Mouse (Mus musculus) frontal cortex, postnatal 36 days (tissue): ENCODE results near the gene Cetn3.

ENCODE experiments used
- DNase-seq, 2 experiments: peaks; one replicate each; pipeline ENCODE4 v3.0.0; 2022; ENCODE audit warnings: low spot score in 2 of 2

Cetn3 gene

DNA sequence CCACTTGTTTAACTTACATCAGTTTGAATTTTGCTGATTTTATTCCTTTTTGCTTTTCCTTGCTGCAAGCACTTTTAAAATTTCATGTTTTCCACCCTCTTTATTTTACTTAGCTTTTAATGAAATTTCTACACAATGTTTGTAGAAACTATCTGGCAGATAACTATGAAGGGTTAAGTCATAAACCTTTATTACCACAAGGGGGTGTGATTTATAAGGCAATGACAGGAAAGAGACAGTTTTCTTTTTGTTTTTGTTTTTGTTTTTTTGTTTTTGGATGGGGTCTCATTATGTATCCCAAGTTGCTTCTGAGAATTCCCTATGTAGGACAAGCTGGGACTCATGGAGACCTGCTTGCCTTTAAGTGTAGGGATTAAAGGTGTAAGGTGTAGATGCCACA is 39.9 kb downstream of the Cetn3 start:
- no peak for DNase-seq

DNA sequence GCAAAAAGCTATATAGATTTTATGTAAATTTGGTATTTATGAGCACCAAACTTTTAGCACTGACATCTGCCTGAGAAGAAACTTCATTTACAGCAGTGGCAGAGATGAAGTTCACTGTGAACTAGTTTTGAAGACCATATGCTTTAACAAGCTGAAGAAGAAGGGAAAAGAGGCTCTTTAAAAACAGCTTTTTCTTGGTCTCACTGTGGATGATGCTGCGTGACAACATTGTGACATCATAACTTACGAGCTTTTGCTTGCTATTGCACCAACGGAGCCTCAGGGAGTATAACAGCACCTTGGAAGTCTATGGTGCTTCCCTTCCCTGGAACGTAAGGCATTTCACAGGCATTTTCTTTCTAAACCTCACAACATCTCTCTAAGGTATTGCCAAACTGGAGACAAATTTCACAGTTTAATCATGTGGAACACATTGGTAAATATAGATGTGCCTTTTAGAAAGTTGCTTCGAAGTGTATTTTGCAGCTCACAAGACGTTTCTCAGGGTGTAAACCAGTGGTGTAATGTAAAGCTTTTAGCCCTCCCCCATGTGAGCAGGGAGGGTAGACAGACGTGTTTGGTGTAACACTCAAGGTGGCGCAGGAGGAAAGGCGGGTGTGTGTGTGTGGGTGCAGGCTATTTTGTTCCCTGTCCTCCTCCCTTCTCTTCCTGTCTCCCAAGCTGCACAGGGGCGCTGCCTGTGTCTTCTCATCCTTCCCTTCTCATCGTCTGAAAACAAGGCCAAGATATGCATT is 41.9 kb downstream of the Cetn3 start:
- DNase-seq, result peak; percentile 66 to 81

DNA sequence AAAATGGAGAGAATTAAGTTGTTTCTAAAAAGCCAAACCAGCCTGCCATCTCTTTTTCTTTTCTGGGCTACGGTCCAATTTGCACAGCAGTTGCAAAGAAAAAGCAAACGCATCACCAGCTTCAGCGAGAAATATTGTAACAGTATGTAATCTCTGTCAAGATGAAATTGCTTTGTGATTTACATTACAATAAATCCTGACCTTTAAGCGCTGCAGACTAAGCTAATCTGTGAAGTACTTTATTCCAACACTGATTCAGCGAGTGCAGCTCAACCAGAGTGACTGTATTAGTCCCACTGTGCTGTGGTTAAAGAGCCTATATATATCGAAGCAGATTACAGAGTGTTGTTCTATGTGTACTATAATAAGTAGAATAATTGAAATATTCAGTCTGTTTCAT is 45.6 kb downstream of the Cetn3 start:
- peak; percentile 39 to 78 for DNase-seq

DNA sequence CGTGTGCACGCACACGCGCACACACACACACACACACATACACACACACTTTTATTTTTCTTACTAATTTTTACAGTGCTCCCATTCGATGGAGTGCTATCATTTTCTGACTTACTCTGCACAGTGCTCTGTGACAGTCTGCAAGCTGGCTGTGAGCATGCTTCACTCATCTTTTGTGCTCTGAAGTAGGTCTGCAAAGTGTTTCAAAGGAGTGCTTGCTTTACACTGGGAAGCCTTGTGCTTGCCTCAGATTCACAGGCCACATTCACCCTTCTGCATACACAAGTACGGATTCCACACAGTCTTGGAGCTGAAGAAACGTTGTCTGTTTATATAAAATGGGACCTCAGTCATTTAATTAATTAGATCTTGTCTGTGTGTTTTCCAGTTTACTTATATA is 49.0 kb downstream of the Cetn3 start:
- no peak for DNase-seq

DNA sequence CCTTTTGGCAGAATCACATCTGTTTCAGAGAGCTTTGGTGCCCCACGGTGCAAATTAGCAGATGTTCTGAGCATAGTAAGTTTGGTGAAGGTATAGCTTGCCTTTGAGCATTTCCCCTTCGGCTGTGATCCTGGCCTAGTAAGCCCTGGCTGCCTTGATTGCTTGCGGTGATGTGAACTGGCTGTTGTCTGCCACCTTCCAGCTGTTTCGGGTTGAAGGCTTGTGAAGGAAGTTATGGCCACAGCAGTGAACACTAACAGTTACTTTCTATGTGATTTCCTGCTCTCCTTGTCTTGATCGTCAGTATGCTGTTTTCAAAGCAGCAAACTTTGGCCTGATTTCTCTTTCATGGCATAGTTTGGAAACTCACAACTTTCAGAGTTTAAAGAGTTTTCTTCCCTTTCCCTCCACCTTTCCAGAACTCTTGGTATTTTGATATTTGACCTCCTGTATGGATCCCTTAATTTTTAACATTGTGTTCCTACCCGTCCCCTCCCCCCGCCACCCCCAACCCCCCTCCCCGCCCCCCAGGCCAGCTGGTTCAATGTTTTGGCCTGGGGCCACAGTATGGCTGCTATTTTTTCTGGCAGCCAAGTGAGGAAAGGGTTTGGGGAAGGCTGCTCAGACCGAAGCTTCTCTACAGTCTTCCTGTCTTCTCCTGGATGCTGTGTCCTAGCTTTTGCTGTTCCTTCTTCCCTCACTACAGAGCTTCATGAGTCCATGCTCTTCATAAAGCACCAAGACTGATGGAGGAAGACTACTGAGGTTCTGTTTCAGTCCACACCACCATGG is 53.7 kb downstream of the Cetn3 start:
- no peak for DNase-seq

DNA sequence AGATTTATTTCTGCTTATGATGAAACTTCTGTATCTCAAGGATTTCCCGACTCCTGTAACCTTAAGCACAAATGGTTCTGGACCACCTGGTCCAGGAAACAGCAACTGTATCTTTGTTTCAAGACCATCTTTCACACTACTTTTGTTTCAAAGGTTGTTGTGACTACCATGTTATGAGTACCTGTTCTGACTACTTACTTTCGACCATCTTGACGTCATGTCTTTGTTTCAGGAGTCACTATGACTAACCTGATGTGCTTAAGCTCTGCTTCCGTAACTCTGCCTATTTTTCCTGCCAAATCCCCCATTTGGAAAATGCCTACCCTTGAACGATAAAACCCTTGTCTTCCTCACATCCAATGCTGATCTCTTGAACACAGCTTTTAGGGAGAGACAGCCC is 55.1 kb downstream of the Cetn3 start:
- DNase-seq, result no peak

DNA sequence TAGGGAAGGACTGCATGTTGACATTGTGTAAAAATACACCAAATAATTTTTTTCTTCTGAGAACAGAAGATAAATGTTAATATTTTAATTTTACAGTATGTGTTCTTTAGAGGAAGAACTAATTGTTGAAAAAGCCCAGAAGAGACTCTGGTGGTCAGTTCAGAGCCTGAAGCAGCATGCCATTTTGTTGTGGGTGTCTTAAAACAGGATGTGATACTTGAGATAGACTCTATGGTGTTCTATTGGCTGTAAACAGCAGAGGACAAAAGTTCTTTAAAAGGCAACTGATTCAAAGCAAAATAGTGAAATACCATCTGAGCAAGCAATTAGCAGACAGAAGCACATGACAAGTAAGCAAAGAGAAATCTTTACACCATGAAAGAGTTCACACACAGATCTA is 56.1 kb downstream of the Cetn3 start:
- no peak for DNase-seq

DNA sequence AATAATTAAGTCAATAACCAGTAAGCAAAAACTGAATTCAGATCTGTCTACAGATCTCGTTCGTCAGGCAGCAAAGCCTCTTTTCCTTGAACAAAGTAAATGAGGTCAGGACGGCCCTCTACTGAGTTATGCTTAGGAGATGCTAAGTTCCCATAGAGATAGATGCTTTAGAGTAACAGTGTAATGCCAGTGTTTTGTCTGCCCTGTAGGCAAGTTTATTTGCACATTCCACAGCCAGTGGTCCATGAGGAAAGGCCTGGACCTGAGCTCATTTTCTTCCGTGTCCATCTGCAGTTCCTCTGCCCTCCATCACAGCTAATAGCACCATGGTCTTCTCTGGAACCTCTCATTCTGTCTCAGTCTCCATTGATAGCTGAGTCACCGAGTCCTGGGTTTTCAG is 57.4 kb downstream of the Cetn3 start:
- DNase-seq, result no peak

DNA sequence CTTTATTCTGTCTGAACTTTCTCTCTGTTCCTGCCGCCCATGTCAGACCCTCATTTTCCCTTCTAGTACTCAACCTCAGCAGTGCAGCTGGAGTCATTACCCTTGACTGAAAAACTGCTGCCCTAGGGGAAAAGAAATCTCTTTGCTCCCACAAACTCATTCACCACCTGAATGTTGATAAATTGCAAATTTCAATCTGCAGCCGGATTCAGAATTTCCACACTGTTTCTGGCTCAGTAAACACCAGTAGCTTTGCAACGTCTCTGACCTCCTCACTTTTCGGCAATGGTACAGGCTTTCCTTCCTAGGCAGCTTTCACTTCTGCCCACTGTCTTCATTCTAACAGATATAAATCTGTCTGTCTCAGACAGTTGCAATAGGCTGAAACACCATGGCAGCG is 57.8 kb downstream of the Cetn3 start:
- no peak for DNase-seq

DNA sequence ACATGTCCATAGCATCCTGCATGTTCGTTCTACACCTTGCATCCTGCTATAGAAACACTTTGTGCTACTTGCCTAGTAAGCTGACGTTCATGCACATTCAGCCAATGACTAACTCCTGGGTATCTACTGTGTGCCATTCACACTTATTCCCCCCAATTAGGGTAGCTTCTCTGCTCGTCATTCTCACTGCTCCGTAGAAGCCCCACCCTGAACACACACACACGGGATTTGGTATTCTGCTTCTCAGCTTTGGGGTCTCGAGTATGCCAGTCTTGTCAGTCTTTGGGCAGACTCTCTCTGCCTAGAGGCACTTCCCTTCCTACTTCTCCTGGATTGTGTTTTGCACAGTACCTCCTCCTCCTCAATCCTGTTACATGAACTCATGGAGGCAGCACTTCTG is 59.4 kb downstream of the Cetn3 start:
- no peak for DNase-seq
